ENCODE assay signal across 26 mouse cellular contexts in genomic region chr3:133535644-133536043, GRCm38 (mm10). TPM values are rescaled to one million over a fixed set of nuclear protein-coding genes. Genes with fewer than 3 reads are reported as not detected.
DNase-seq lines count a peak whose midpoint lies in the region; ATAC-seq and TF ChIP-seq lines count a peak whose summit lies in the region.
"Had no signal": no experiment of that assay in that cellular context is flagged by ENCODE, and none has a peak within 500 bp of the region (broad histone marks: within the 10 kb centered on the region; RNA-seq: fewer than 3 reads in every experiment).

No protein-coding gene starts in this region.

- ATAC-seq in megakaryocyte, adult 5-6 weeks (ENCODE audit: poor library complexity, severe bottlenecking), result no peak
- ATAC-seq in lung, embryonic 14.5 days (ENCODE audit: insufficient read depth), result peak; percentile 84
- ATAC-seq: CD4-positive, CD25-positive, alpha-beta regulatory T cell, adult 4 months; forebrain, embryonic 13.5 days; hindbrain, embryonic 16.5 days had no signal

- H3K4me2 ChIP-seq in lung, embryonic 14.5 days, result no peak overlapping the region
- H3K4me2 ChIP-seq: forebrain, embryonic 13.5 days; heart, embryonic 12.5 days; midbrain, embryonic 12.5 days; neural tube, embryonic 15.5 days had no signal

- H3K36me3 ChIP-seq in megakaryocyte, embryonic 14.5 days (replicated peaks; ENCODE audit: low read length), result peaks cover 47% of the 10 kb centered on the region
- 0 out of 2 replicates have a peak, but pooled peaks cover 6% of the 10 kb centered on the region for H3K36me3 ChIP-seq in lung, embryonic 14.5 days (ENCODE audit: insufficient read depth)

- no peak overlapping the region for H3K27ac ChIP-seq in lung, embryonic 14.5 days (ENCODE audit: low read depth)
- H3K27ac ChIP-seq: forebrain, embryonic 13.5 days; kidney, postnatal 0 days; liver, embryonic 14.5 days; midbrain, embryonic 12.5 days; neural tube, embryonic 15.5 days had no signal

- no peaks in the 10 kb centered on the region for H3K27me3 ChIP-seq in megakaryocyte, embryonic 14.5 days (replicated peaks)
- no peaks in the 10 kb centered on the region for H3K27me3 ChIP-seq in lung, embryonic 14.5 days (ENCODE audit: insufficient read depth, low read length)
- H3K27me3 ChIP-seq: forebrain, embryonic 13.5 days; heart, embryonic 12.5 days; midbrain, embryonic 12.5 days; neural tube, embryonic 15.5 days had no signal

- H3K9ac ChIP-seq in lung, embryonic 14.5 days, result no peak overlapping the region
- H3K9ac ChIP-seq: forebrain, embryonic 13.5 days; heart, embryonic 12.5 days; liver, embryonic 14.5 days; midbrain, embryonic 12.5 days; neural tube, embryonic 15.5 days had no signal

- intact Hi-C loops in heart, postnatal 25 days (cut with DNase I), result no loop called here

- no peaks in the 10 kb centered on the region for H3K9me3 ChIP-seq in megakaryocyte, embryonic 14.5 days
- H3K9me3 ChIP-seq in lung, embryonic 14.5 days (ENCODE audit: low read depth, low read length), result no peaks in the 10 kb centered on the region
- H3K9me3 ChIP-seq: G1E; neural tube, embryonic 15.5 days had no signal

- H3K4me1 ChIP-seq in megakaryocyte, embryonic 14.5 days, result peaks cover 36% of the 10 kb centered on the region
- no peaks in the 10 kb centered on the region; the same call in 1 of the 2 replicates for H3K4me1 ChIP-seq in lung, embryonic 14.5 days (ENCODE audit: insufficient read depth)

- H3K4me3 ChIP-seq in megakaryocyte, embryonic 14.5 days (replicated peaks), result peak overlapping the region; percentile 19
- H3K4me3 ChIP-seq in lung, embryonic 14.5 days (ENCODE audit: low read depth, low read length), result no peak overlapping the region
- H3K4me3 ChIP-seq: forebrain, embryonic 13.5 days; heart, embryonic 12.5 days; midbrain, embryonic 12.5 days; neural tube, embryonic 15.5 days had no signal

- WGBS in lung, embryonic 14.5 days, result 38% methylated on average over 6 of the region's 6 CpGs

- DNase-seq in lung, embryonic 14.5 days, result peak; percentile 73
- DNase-seq in lung, postnatal 14 days, result peak; percentile 65
- no peak for DNase-seq in heart, postnatal 25 days (ENCODE audit: low spot score)
- no peak for DNase-seq in thymus, postnatal 4 days
- no peak for DNase-seq in gastrocnemius, postnatal 10 days
- DNase-seq: adrenal gland, adult 8-10 months; cerebellum, adult 8-10 months; cerebellum, postnatal 25 days; gastrocnemius, postnatal 25 days; heart, adult 18-20 months; kidney, adult 8-10 months; layer of hippocampus, postnatal 36 days; left cerebral cortex, postnatal 4 days; retina, postnatal 1 day; right cerebral cortex, postnatal 14 days had no signal

- TF ChIP-seq CTCF in lung, embryonic 14.5 days (IDR thresholded peaks at IDR 0.05; ENCODE audit: low read depth), result no peak

RNA-seq across cellular contexts. Expression of gene Tet2, which starts 9.3 kb away (rescaled TPM):
- 1.8 TPM in 1 of 2 replicates, not detected in the other for polyA plus RNA-seq in megakaryocyte, embryonic 14.5 days (2012; ENCODE audit: insufficient read depth, low replicate concordance)
- 62.8 and 68.7 TPM in 2 replicates for total RNA-seq in megakaryocyte, adult 5-6 weeks (2015)
- 68.7 and 85.7 TPM in 2 replicates for total RNA-seq in megakaryocyte, adult 5-6 weeks (2017)
- polyA plus RNA-seq in lung, embryonic 14.5 days (2014; fragmentation: Nextera tagmentation; extraction: Ambion mirVana), result 19.1 and 19.7 TPM in 2 replicates
- total RNA-seq in heart, postnatal 25 days (2021), result 10 to 100 TPM; 20.3 to 20.6 TPM
- 10 to 100 TPM; 44.6 to 67.4 TPM for total RNA-seq in gastrocnemius, postnatal 10 days (2021)

Comparison
In these comparisons a context has a peak if more than half of its experiments do, and no peak if none do; other contexts are left out.
1. DNase-seq: peak in lung, embryonic 14.5 days (single experiment) and lung, postnatal 14 days (single experiment); none in heart, postnatal 25 days (single experiment), thymus, postnatal 4 days (single experiment) and gastrocnemius, postnatal 10 days (single experiment).